Mouse (Mus musculus) liver, embryonic 15.5 days (tissue): ENCODE results near the gene Emc7. TPM values are rescaled to one million over a fixed set of nuclear protein-coding genes. Genes with fewer than 3 reads are reported as not detected.
"Not testable (repeated sequence)": the region's sequence is repeated elsewhere in the genome, so short reads cannot be mapped to it uniquely, and the experiment has no call there.

Source experiments
- ATAC-seq: fragments of 200-750 bp; cut with Nextera tagmentation; 2 replicates; pipeline ENCODE4 v1.8.0; 2017; ENCODE audit warnings: moderate number of reproducible peaks, mild to moderate bottlenecking, moderate library complexity; ENCODE audit not compliant: insufficient read depth
- H3K27ac ChIP-seq: fragments of 300-500 bp; sonication (generic); replicated peaks from 2 replicates; pipeline ENCODE4 v1.5.1; 2015; ENCODE audit warnings: mild to moderate bottlenecking, inconsistent platforms
- H3K27me3 ChIP-seq: fragments of 300-500 bp; sonication (generic); 2 replicates; pipeline ENCODE4 v1.6.1; 2015; ENCODE audit warnings: mild to moderate bottlenecking, inconsistent platforms
- H3K36me3 ChIP-seq: fragments of 300-500 bp; sonication (generic); replicated peaks from 2 replicates; pipeline ENCODE4 v1.6.1; 2015; ENCODE audit warnings: moderate library complexity, mild to moderate bottlenecking, inconsistent platforms
- H3K4me1 ChIP-seq: fragments of 300-500 bp; sonication (generic); replicated peaks from 2 replicates; pipeline ENCODE4 v1.6.1; 2015; ENCODE audit warnings: inconsistent platforms
- H3K4me2 ChIP-seq: fragments of 300-500 bp; sonication (generic); 2 replicates; pipeline ENCODE4 v1.6.1; 2015; ENCODE audit warnings: moderate library complexity, mild to moderate bottlenecking, inconsistent platforms
- H3K4me3 ChIP-seq: fragments of 300-500 bp; sonication (generic); replicated peaks from 2 replicates; pipeline ENCODE4 v1.5.1; 2015; ENCODE audit warnings: mild to moderate bottlenecking, inconsistent platforms
- H3K9ac ChIP-seq: fragments of 300-500 bp; sonication (generic); 2 replicates; pipeline ENCODE4 v1.6.1; 2015; ENCODE audit warnings: moderate library complexity, mild to moderate bottlenecking, inconsistent platforms
- H3K9me3 ChIP-seq: fragments of 300-500 bp; sonication (generic); replicated peaks from 2 replicates; pipeline ENCODE4 v1.6.1; 2016; ENCODE audit warnings: inconsistent platforms
- WGBS: fragments of 180-500 bp; shearing (Covaris S2); methylation state at CpG from one replicate; pipeline ENCODE4 v1.1.7; 2015; ENCODE audit warnings: mixed read lengths; ENCODE audit not compliant: insufficient replicate concordance; 5-methylcytosine and 5-hydroxymethylcytosine counted together
- polyA plus RNA-seq: library from polyadenylated mRNA; unstranded; fragments of >200 nt; fragmentation: Nextera tagmentation; extraction: Ambion mirVana; gene quantifications from 2 replicates; pipeline ENCODE4 v1.2.1, GENCODE M21; 2015

Emc7 gene
- polyA plus RNA-seq, 1 experiment from 2014 or later = 12.9 TPM

DNA sequence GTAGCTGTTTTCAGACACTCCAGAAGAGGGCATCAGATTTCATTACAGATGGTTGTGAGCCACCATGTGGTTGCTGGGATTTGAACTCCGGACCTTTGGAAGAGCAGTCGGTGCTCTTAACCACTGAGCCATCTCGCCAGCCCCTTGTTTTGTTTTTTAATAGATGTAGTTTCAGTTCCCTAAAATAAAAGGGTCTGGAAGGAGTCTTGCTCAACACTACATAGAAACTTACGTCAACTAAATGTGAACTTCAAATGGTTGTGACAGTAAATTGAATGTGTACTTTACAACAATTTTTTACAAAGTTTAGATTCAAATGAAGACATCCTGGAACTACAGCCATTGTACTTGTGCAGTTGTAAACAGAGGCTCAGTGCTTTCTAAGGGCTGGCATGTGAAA is 6.8 kb upstream of the Emc7 start:
- not testable (repeated sequence) for H3K4me2 ChIP-seq, H3K27ac ChIP-seq, ATAC-seq, H3K4me1 ChIP-seq, H3K4me3 ChIP-seq, H3K9me3 ChIP-seq, H3K27me3 ChIP-seq, H3K9ac ChIP-seq, H3K36me3 ChIP-seq
- WGBS = 54% methylated on average over 4 of the region's 4 CpGs

DNA sequence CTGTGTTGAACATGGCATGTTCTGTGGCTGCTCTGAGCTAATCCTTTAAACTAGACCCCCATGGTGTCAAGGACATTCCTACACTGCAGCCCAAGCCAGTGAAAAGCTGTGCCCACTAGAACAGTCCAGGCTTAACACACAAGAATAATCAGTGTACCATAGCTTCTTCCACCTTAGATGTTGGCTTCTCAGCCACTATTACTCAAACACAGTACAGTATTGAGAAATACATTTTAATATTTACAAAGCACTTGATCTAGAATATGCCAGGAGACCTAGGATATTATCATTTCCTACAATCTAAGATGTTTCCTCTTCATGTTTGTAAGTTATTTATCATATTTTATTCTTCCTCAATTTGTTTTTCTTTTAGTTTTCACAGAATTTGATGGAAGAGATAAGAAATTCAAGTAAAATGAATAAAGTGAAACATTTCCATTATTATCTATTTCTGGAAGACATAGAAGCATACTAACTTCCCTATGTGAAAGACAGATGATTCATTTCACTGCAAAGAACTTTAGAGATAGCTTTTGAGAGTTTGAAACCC is 6.2 kb upstream of the Emc7 start:
- no peaks in the 10 kb centered on the region for H3K27me3 ChIP-seq
- H3K4me1 ChIP-seq = no peaks in the 10 kb centered on the region
- no peaks in the 10 kb centered on the region for H3K9me3 ChIP-seq
- H3K4me3 ChIP-seq = no peak overlapping the region
- no peak overlapping the region for H3K27ac ChIP-seq
- no peak for ATAC-seq
- no peak overlapping the region for H3K4me2 ChIP-seq
- no peaks in the 10 kb centered on the region for H3K36me3 ChIP-seq
- no peak overlapping the region for H3K9ac ChIP-seq

DNA sequence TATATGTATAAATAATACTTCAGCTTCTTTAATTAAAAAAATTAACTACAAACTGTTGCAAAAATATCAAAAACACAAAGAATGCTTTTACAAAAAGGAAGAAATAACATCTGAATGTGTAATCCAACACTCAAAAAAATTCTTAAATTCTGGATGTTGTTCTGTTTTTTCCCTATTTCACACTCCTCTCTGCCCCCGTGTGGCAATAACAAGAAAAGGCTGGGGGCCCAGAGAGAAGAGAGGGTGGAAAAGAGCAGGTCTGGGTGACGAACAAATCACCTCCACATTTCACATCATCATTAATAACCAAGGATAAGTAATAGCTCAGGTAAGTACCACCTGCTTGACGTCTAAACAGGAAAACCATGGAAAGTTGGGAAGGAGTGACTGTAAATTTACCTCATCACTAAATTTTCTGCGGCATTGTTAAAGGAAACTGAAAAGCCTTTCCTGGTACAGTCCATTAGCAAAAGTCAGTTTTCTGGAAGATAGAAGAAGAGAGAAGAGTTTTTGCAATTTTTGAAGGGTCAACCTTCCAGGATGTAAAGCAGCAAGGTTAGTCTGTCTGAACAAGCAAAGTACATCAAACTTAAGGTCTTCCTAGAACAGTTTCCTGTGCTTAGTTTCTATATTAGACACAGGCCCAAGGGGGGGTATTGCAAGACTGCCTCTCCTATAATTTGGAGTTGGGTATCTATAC is 5.0 kb upstream of the Emc7 start:
- Histone ChIP-seq H3K27ac (no peak overlapping the region), H3K4me3 (no peak overlapping the region), H3K27me3 (no peaks in the 10 kb centered on the region), H3K4me1 (peaks cover 5% of the 10 kb centered on the region), H3K36me3 (no peaks in the 10 kb centered on the region), H3K4me2 (no peak overlapping the region), H3K9me3 (no peaks in the 10 kb centered on the region), H3K9ac (no peak overlapping the region)
- 28% methylated on average over 4 of the region's 4 CpGs for WGBS
- ATAC-seq = no peak

- not testable (repeated sequence) for H3K36me3 ChIP-seq, H3K27ac ChIP-seq, H3K4me2 ChIP-seq, H3K27me3 ChIP-seq, H3K9me3 ChIP-seq, H3K9ac ChIP-seq, H3K4me3 ChIP-seq, ATAC-seq
- peaks cover 18% of the 10 kb centered on the region for H3K4me1 ChIP-seq
These were observed 2.3 kb upstream of the Emc7 start for GRCm38 (mm10) chr2:112452513-112452912.

- WGBS = 27% methylated on average over 17 of the region's 17 CpGs
- H3K4me3 ChIP-seq = peak overlapping the region; percentile 83
- H3K27me3 ChIP-seq = no peaks in the 10 kb centered on the region
- peak overlapping the region; percentile 89 for H3K27ac ChIP-seq
- H3K36me3 ChIP-seq = 0 out of 2 replicates have a peak, but pooled peaks cover 6% of the 10 kb centered on the region
- H3K9me3 ChIP-seq = no peaks in the 10 kb centered on the region
- peak overlapping the region; percentile 84 for H3K9ac ChIP-seq
- peak overlapping the region; percentile 78 for H3K4me2 ChIP-seq
- peaks cover 18% of the 10 kb centered on the region for H3K4me1 ChIP-seq
- peak; percentile 48 for ATAC-seq
These were observed 504 bp upstream of the Emc7 start for GRCm38 (mm10) chr2:112454125-112454861.

GRCm38 (mm10) chr2:112460557-112460956 is 5.8 kb downstream of the Emc7 start:
- no peak for ATAC-seq
- 79% methylated on average over 3 of the region's 3 CpGs for WGBS
- no peak overlapping the region for H3K27ac ChIP-seq
- H3K4me2 ChIP-seq = no peak overlapping the region
- H3K9me3 ChIP-seq = no peaks in the 10 kb centered on the region
- peaks cover 11% of the 10 kb centered on the region for H3K4me1 ChIP-seq
- H3K9ac ChIP-seq = no peak overlapping the region
- H3K4me3 ChIP-seq = no peak overlapping the region
- H3K36me3 ChIP-seq = peaks cover 44% of the 10 kb centered on the region
- H3K27me3 ChIP-seq = no peaks in the 10 kb centered on the region

- Histone ChIP-seq H3K27ac (no peak overlapping the region), H3K9ac (no peak overlapping the region)
These were observed 14.7 kb downstream of the Emc7 start for GRCm38 (mm10) chr2:112469542-112469941.

DNA sequence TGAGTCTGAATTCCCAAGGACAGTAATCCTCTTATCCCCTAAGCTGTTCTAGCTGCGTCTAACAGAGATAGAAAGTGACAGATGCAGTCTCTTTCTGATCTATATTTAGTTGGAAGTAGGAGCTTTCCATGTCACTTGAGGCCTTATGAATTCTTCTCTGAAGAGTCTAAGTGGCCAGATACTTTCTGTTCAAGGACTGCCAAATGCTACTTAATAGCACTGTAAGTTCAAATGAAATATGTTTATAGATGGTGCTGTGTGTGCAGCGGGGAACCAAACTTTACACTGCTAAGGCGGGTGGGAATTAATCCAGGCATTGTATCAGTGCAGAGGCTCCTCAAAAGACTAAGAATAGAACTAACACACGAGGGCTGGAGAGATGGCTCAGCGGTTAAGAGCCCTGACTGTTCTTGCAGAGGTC is 16.2 kb downstream of the Emc7 start:
- Histone ChIP-seq H3K4me3 (no peak overlapping the region), H3K9ac (no peak overlapping the region), H3K36me3 (peaks cover 41% of the 10 kb centered on the region), H3K4me1 (no peaks in the 10 kb centered on the region), H3K9me3 (no peaks in the 10 kb centered on the region), H3K4me2 (no peak overlapping the region), H3K27me3 (no peaks in the 10 kb centered on the region), H3K27ac (no peak overlapping the region)
- WGBS = 65% methylated on average over 5 of the region's 5 CpGs
- no peak for ATAC-seq

More at GRCm38 (mm10) chr2:112469542-112469941, 14.7 kb downstream of the Emc7 start:
- ATAC-seq = no peak
- Histone ChIP-seq H3K27me3 (no peaks in the 10 kb centered on the region), H3K36me3 (peaks cover 52% of the 10 kb centered on the region), H3K4me3 (no peak overlapping the region), H3K4me2 (no peak overlapping the region), H3K9me3 (no peaks in the 10 kb centered on the region), H3K4me1 (no peaks in the 10 kb centered on the region)

- WGBS = 72% methylated on average over 2 of the region's 2 CpGs
These were observed 17.3 kb downstream of the Emc7 start for GRCm38 (mm10) chr2:112472076-112472475.

GRCm38 (mm10) chr2:112474997-112475724 is 20.4 kb downstream of the Emc7 start:
- Histone ChIP-seq H3K36me3 (peaks cover 4% of the 10 kb centered on the region; the same call in 1 of the 2 replicates), H3K4me1 (no peaks in the 10 kb centered on the region), H3K9ac (no peak overlapping the region), H3K27me3 (no peaks in the 10 kb centered on the region), H3K4me2 (no peak overlapping the region), H3K27ac (no peak overlapping the region), H3K9me3 (no peaks in the 10 kb centered on the region), H3K4me3 (no peak overlapping the region)
- WGBS = 46% methylated on average over 5 of the region's 5 CpGs
- ATAC-seq = no peak

More at GRCm38 (mm10) chr2:112472076-112472475, 17.3 kb downstream of the Emc7 start:
- Histone ChIP-seq H3K9ac (no peak overlapping the region), H3K9me3 (no peaks in the 10 kb centered on the region), H3K4me1 (no peaks in the 10 kb centered on the region), H3K4me2 (no peak overlapping the region), H3K27ac (no peak overlapping the region), H3K4me3 (no peak overlapping the region), H3K36me3 (peaks cover 32% of the 10 kb centered on the region), H3K27me3 (no peaks in the 10 kb centered on the region)
- no peak for ATAC-seq

- H3K4me1 ChIP-seq = no peaks in the 10 kb centered on the region
- H3K4me2 ChIP-seq = no peak overlapping the region
- H3K27ac ChIP-seq = no peak overlapping the region
- H3K9me3 ChIP-seq = no peaks in the 10 kb centered on the region
- no peak overlapping the region for H3K9ac ChIP-seq
- WGBS = 66% methylated on average over 6 of the region's 6 CpGs
- H3K4me3 ChIP-seq = no peak overlapping the region
- H3K27me3 ChIP-seq = no peaks in the 10 kb centered on the region
- ATAC-seq = no peak
- H3K36me3 ChIP-seq = no peaks in the 10 kb centered on the region
These were observed 21.8 kb downstream of the Emc7 start for GRCm38 (mm10) chr2:112476554-112476953.
